Mouse (Mus musculus): ENCODE data around the gene Cldn34c1. TPM values are rescaled to one million over a fixed set of nuclear protein-coding genes. Genes with fewer than 3 reads are reported as not detected.
"Not testable (repeated sequence)": the region's sequence is repeated elsewhere in the genome, so short reads cannot be mapped to it uniquely, and the experiment has no call there.

The Cldn34c1 gene
- 28.7 and 29.3 TPM in 2 replicates for polyA plus RNA-seq (2015; fragmentation: Nextera tagmentation; extraction: Ambion mirVana)

GRCm38 (mm10) chrX:123103291-123104260 is at the start of gene Cldn34c1:
TSS of gene Cldn34c1 (plus strand) at chrX:123103495.
- 9% methylated on average over 52 of the region's 66 CpGs for WGBS
- Histone ChIP-seq H3K27me3 (replicated peaks; ENCODE audit: control insufficient read depth, insufficient read depth, low read length) (no peaks in the 10 kb centered on the region), H3K4me3 (ENCODE audit: low read length) (peak within 1 kb of the TSS; percentile 59), H3K27ac (ENCODE audit: low read depth, low read length) (peak within 1 kb of the TSS; percentile 92), H3K9ac (ENCODE audit: low read depth, low read length) (peak within 1 kb of the TSS; percentile 76), H3K4me2 (ENCODE audit: low read length) (peak within 1 kb of the TSS; percentile 50), H3K36me3 (ENCODE audit: control insufficient read depth, insufficient read depth, low read length) (no peaks in the 10 kb centered on the region), H3K9me3 (ENCODE audit: control insufficient read depth, low read length) (no peaks in the 10 kb centered on the region; the same call in 1 of the 2 replicates), H3K4me1 (ENCODE audit: control insufficient read depth, insufficient read depth, low read depth, low read length) (no peaks in the 10 kb centered on the region)
- peak; percentile 99 for ATAC-seq

DNA sequence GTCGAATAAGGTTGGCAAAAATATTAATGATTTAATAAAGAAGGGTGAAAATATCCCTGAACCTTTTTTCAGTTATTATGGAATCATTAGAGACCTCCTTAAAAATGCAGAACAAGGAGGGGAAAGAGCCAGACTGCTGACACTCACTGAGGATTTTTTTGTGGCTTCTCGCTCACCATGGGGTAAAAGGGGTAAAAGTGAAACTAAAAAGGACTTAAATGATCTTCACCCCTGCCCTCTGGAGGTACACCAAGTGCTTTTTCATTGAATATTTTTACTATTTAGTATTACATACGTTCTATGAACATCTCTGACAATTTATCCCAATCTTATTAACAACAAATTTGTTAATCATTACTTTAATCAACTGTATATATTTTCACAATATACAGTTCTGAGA is 15.9 kb upstream of the Cldn34c1 start:
- Histone ChIP-seq H3K4me2 (ENCODE audit: low read length) (no peak overlapping the region), H3K27ac (ENCODE audit: low read depth, low read length) (no peak overlapping the region), H3K4me3 (ENCODE audit: low read length) (no peak overlapping the region), H3K9me3 (ENCODE audit: control insufficient read depth, low read length) (no peaks in the 10 kb centered on the region), H3K4me1 (ENCODE audit: control insufficient read depth, insufficient read depth, low read depth, low read length) (no peaks in the 10 kb centered on the region), H3K27me3 (replicated peaks; ENCODE audit: control insufficient read depth, insufficient read depth, low read length) (no peaks in the 10 kb centered on the region), H3K9ac (ENCODE audit: low read depth, low read length) (no peak overlapping the region), H3K36me3 (ENCODE audit: control insufficient read depth, insufficient read depth, low read length) (no peaks in the 10 kb centered on the region)
- no peak for ATAC-seq
- 81% methylated on average over 3 of the region's 3 CpGs for WGBS

GRCm38 (mm10) chrX:123102806-123103205 is 489 bp upstream of the Cldn34c1 start:
- Histone ChIP-seq H3K27ac (ENCODE audit: low read depth, low read length) (peak overlapping the region; percentile 92), H3K9ac (ENCODE audit: low read depth, low read length) (peak overlapping the region; percentile 76), H3K4me3 (ENCODE audit: low read length) (peak overlapping the region; percentile 59), H3K4me2 (ENCODE audit: low read length) (peak overlapping the region; percentile 20)
- H3K36me3 ChIP-seq (ENCODE audit: control insufficient read depth, insufficient read depth, low read length); H3K27me3 ChIP-seq (replicated peaks; ENCODE audit: control insufficient read depth, insufficient read depth, low read length); H3K4me1 ChIP-seq (ENCODE audit: control insufficient read depth, insufficient read depth, low read depth, low read length); H3K9me3 ChIP-seq (ENCODE audit: control insufficient read depth, low read length): not testable (repeated sequence)
- peak; percentile 25; the same call in 1 of the 2 replicates for ATAC-seq
- 11% methylated on average over 5 of the region's 5 CpGs for WGBS

DNA sequence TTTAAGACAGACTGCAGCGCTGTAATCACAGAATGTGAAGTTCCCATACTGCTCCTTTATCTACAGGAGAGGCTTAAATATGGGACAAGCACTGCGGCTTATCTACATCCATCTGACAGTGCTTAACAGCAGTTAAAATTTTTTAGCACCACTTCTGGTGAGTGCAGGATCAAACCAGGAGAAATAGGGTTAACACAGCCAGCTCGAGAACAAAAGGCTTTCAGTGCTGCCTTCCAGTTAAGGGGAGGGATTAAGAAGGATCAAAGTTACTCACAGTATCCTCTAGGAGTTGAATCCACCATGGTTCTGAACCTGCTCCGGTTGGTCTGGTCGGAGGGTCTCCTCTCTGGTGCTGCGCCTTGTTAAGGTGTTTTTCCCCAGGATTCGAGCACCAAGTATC is 1.4 kb downstream of the Cldn34c1 start:
- H3K9me3 ChIP-seq (ENCODE audit: control insufficient read depth, low read length); H3K9ac ChIP-seq (ENCODE audit: low read depth, low read length); H3K27me3 ChIP-seq (replicated peaks; ENCODE audit: control insufficient read depth, insufficient read depth, low read length); ATAC-seq; H3K36me3 ChIP-seq (ENCODE audit: control insufficient read depth, insufficient read depth, low read length); H3K4me1 ChIP-seq (ENCODE audit: control insufficient read depth, insufficient read depth, low read depth, low read length): not testable (repeated sequence)
- H3K4me3 ChIP-seq (ENCODE audit: low read length), result peak overlapping the region; percentile 59
- H3K27ac ChIP-seq (ENCODE audit: low read depth, low read length), result peak overlapping the region; percentile 92
- 11% methylated on average over 5 of the region's 7 CpGs for WGBS
- peak overlapping the region; percentile 50 for H3K4me2 ChIP-seq (ENCODE audit: low read length)

DNA sequence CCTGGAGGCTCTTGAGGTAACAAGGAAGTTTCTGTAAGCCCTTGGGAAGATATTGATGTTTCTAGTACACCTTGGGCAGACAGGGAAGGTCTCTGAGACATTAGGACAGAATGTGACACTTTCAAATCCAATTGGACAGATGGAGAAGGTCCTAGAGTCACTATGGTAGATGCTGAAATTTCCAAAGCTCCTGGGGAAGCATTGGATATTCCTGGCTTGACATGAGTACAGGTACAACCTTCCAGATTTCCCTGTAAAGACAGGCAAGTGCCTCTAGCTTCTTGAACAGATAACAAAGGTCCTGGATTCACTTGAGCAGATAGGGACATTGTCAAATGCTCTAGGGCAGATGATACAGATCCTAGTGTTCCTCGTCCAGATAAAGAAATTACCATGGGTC is 119.1 kb downstream of the Cldn34c1 start, which contains the start of gene Srsx:
Gene Srsx, minus strand, starts transcription at position 101 of the 400 bp plus-strand sequence.
- not testable (repeated sequence) for H3K4me3 ChIP-seq (ENCODE audit: low read length); H3K27ac ChIP-seq (ENCODE audit: low read depth, low read length); ATAC-seq; H3K4me2 ChIP-seq (ENCODE audit: low read length); H3K27me3 ChIP-seq (replicated peaks; ENCODE audit: control insufficient read depth, insufficient read depth, low read length); H3K9ac ChIP-seq (ENCODE audit: low read depth, low read length); H3K9me3 ChIP-seq (ENCODE audit: control insufficient read depth, low read length); H3K36me3 ChIP-seq (ENCODE audit: control insufficient read depth, insufficient read depth, low read length); H3K4me1 ChIP-seq (ENCODE audit: control insufficient read depth, insufficient read depth, low read depth, low read length)
- no CpG with 5 or more reads among the region's 1 CpGs for WGBS

Other genes starting within 250 kb of the Cldn34c1 start
- not detected in 2 replicates for gene Gm17521, start 73.8 kb upstream of the Cldn34c1 start, polyA plus RNA-seq (2015; fragmentation: Nextera tagmentation; extraction: Ambion mirVana)
- gene Srsx, start 119.0 kb downstream of the Cldn34c1 start, polyA plus RNA-seq (2015; fragmentation: Nextera tagmentation; extraction: Ambion mirVana), result not detected in 2 replicates
- gene Gm17577, start 143.4 kb downstream of the Cldn34c1 start, polyA plus RNA-seq (2015; fragmentation: Nextera tagmentation; extraction: Ambion mirVana), result not detected in 2 replicates

All from hindbrain, embryonic 16.5 days (tissue).